Mouse (Mus musculus) liver, embryonic 12.5 days (tissue): ENCODE data around the gene Tbc1d8. TPM values are rescaled to one million over a fixed set of nuclear protein-coding genes. Genes with fewer than 3 reads are reported as not detected.

Experiments
- ATAC-seq: fragments of 200-750 bp; cut with Nextera tagmentation; 2 replicates; pipeline ENCODE4 v1.8.0; 2017; ENCODE audit warnings: moderate number of reproducible peaks, mild to moderate bottlenecking, moderate library complexity
- H3K27ac ChIP-seq: fragments of 300-500 bp; sonication (generic); 2 replicates; pipeline ENCODE4 v1.5.1; 2016; ENCODE audit warnings: mild to moderate bottlenecking
- H3K27me3 ChIP-seq: fragments of 300-500 bp; sonication (generic); replicated peaks from 2 replicates; pipeline ENCODE4 v1.6.1; 2016; ENCODE audit warnings: mild to moderate bottlenecking, moderate library complexity
- H3K36me3 ChIP-seq: fragments of 300-500 bp; sonication (generic); 2 replicates; pipeline ENCODE4 v1.6.1; 2016; ENCODE audit warnings: mild to moderate bottlenecking, moderate library complexity
- H3K4me1 ChIP-seq: fragments of 300-500 bp; sonication (generic); 2 replicates; pipeline ENCODE4 v1.6.1; 2016
- H3K4me2 ChIP-seq: fragments of 300-500 bp; sonication (generic); 2 replicates; pipeline ENCODE4 v1.6.1; 2016; ENCODE audit warnings: mild to moderate bottlenecking, moderate library complexity
- H3K4me3 ChIP-seq: fragments of 300-500 bp; sonication (generic); 2 replicates; pipeline ENCODE4 v1.5.1; 2016; ENCODE audit warnings: mild to moderate bottlenecking, moderate library complexity
- H3K9ac ChIP-seq: fragments of 300-500 bp; sonication (generic); 2 replicates; pipeline ENCODE4 v1.6.1; 2016; ENCODE audit warnings: mild to moderate bottlenecking, moderate library complexity
- H3K9me3 ChIP-seq: fragments of 300-500 bp; sonication (generic); replicated peaks from 2 replicates; pipeline ENCODE4 v1.6.1; 2016; ENCODE audit warnings: mild to moderate bottlenecking, moderate library complexity
- WGBS: fragments of 180-500 bp; shearing (Covaris S2); methylation state at CpG from one replicate; pipeline ENCODE4 v1.1.7; 2016; ENCODE audit not compliant: insufficient replicate concordance; 5-methylcytosine and 5-hydroxymethylcytosine counted together
- polyA plus RNA-seq: library from polyadenylated mRNA; unstranded; fragments of >200 nt; fragmentation: Nextera tagmentation; extraction: Ambion mirVana; gene quantifications from 2 replicates; pipeline ENCODE4 v1.2.1, GENCODE M21; 2016

Gene Tbc1d8
- polyA plus RNA-seq, 1 experiment from 2014 or later = 5.0 TPM

DNA sequence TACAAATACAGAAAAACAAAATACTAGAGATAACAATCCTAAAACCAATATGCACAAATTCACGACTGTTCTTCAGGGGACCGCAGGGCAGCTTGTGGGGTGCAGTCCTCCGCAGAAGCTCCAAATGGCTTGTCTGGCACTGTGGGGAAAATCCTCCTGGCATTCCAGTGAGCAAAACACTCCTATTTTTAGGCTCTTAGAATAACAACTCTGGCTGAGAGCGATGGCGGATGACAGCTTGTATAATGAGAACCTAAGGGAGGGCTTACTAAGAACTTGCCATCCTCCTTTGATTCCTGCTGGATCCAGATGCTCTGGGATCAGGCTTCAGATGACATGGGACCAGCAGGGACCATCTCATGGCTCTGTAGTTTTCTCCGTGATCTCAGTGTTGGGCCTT lies 36.9 kb downstream of the Tbc1d8 start:
- Histone ChIP-seq H3K9me3 (no peaks in the 10 kb centered on the region), H3K27me3 (no peaks in the 10 kb centered on the region), H3K4me2 (no peak overlapping the region), H3K4me1 (peaks cover 77% of the 10 kb centered on the region), H3K36me3 (no peaks in the 10 kb centered on the region), H3K27ac (no peak overlapping the region), H3K4me3 (no peak overlapping the region), H3K9ac (no peak overlapping the region)
- no peak for ATAC-seq
- WGBS = 80% methylated on average over 6 of the region's 6 CpGs

DNA sequence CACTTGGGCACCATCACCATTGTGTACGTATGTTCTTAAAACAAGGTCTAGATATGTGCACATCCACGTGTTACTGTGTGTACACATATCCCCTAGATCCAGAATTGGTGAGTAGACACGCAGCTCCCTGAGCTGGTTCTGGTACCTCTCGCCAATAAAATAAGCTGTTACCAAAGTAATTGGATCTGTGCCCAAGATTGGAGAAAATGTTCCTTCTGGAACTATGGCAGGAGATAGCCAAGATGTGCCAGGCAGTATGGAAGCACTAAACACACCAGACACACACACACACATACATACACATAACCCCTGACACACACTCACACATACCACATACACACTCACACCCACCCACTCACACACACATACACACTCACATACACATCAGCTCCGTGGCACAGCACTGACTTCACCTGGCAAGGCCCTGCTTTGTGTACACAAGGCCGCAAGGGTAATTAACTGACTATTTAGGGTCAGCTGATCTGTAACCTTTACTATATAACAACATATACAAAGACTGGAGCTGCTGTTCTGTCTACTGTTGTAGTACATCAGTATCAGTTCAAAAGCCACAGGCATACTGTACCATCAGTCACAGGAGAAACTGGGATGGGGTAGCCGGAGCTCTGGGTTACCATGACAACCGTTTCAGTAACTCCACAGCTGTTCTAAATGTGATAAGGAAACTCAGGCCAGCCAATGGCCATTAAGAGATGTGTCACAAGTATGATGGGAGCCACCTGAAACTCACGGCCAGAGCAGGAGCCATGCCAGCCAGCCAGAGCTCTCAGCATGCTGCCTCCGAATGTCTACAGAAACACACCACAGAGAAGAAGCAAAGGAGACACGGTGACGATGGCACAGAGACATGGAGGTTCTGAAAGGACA lies 38.6 kb downstream of the Tbc1d8 start:
- 77% methylated on average over 12 of the region's 12 CpGs for WGBS
- peaks cover 65% of the 10 kb centered on the region for H3K4me1 ChIP-seq
- no peaks in the 10 kb centered on the region for H3K36me3 ChIP-seq
- no peak overlapping the region for H3K4me2 ChIP-seq
- no peak for ATAC-seq
- no peaks in the 10 kb centered on the region for H3K9me3 ChIP-seq
- no peak overlapping the region for H3K4me3 ChIP-seq
- no peaks in the 10 kb centered on the region for H3K27me3 ChIP-seq
- 0 out of 2 replicates have a peak overlapping the region, but pooled peaks have one; percentile 21 for H3K27ac ChIP-seq
- H3K9ac ChIP-seq = no peak overlapping the region

DNA sequence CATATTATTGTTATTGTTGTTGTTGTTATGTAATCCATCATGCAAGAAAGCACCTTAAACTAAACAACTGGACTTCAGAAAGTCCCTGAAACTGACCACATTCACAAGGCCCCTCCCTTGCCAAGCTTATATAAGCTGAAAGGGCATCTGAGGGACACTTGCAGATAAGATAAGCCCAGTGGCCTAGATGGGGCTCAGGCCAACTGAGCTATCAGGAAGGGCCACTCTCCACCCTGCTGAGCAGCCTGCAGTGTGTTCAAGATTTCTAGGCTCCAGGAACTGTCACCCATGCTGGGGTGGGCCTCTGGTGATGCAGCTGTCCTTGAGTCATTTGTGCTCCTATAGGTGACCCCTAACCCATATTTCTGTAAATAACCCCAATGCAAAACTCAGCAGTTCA lies 39.9 kb downstream of the Tbc1d8 start:
- peaks cover 57% of the 10 kb centered on the region for H3K4me1 ChIP-seq
- H3K9ac ChIP-seq = no peak overlapping the region
- no peak overlapping the region for H3K4me3 ChIP-seq
- H3K27me3 ChIP-seq = no peaks in the 10 kb centered on the region
- H3K36me3 ChIP-seq = no peaks in the 10 kb centered on the region
- H3K9me3 ChIP-seq = no peaks in the 10 kb centered on the region
- H3K4me2 ChIP-seq = peak overlapping the region; percentile 19; the same call in 1 of the 2 replicates
- H3K27ac ChIP-seq = peak overlapping the region; percentile 49; the same call in 1 of the 2 replicates
- ATAC-seq = peak; percentile 84

DNA sequence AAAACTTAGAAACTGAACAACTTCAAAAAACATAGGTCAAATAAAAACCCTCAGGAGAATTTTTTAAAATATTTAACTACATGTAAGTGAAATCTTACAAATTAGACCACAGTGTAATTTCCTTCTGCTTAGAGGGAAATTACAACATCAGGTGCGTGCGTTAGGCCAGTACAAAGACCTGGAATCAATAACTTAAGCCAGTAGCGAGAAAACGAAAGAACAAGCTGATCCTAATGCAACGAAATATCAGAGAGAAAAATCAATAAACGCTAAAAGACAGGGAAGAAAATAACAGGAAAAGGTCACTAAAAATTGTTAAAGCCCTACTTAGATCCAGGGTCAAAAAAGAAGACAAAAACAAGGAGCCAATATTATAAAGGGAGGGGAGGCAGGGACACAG lies 44.3 kb downstream of the Tbc1d8 start:
- WGBS = 78% methylated on average over 6 of the region's 6 CpGs
- Histone ChIP-seq H3K27ac (no peak overlapping the region), H3K36me3 (no peaks in the 10 kb centered on the region), H3K4me3 (no peak overlapping the region), H3K4me2 (no peak overlapping the region), H3K9me3 (no peaks in the 10 kb centered on the region), H3K9ac (no peak overlapping the region), H3K27me3 (no peaks in the 10 kb centered on the region), H3K4me1 (peaks cover 41% of the 10 kb centered on the region)
- ATAC-seq = no peak

DNA sequence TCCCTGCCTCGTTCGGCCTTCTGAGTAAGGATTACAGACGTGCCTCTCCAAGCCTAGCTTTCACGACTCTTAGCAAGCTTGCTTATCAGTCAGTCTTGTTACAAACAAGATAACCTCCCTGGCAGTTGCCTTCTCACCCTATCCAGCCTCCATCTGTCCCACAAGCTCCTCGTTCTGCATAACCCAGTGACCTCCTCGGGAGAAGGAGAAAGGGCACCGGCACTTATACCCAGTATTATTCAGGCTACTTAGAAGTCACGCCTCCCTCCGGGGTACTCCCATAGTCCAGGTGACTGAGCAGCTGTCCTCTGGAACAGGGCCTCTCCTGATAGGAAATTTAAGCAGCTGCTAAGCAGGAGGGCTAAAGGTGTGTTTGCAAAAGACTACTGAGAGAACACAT lies 48.5 kb downstream of the Tbc1d8 start:
- Histone ChIP-seq H3K9me3 (no peaks in the 10 kb centered on the region), H3K27me3 (no peaks in the 10 kb centered on the region), H3K27ac (peak overlapping the region; percentile 62), H3K4me3 (0 out of 2 replicates have a peak overlapping the region, but pooled peaks have one; percentile 1), H3K4me1 (peaks cover 39% of the 10 kb centered on the region), H3K9ac (peak overlapping the region; percentile 19; the same call in 1 of the 2 replicates), H3K4me2 (peak overlapping the region; percentile 50), H3K36me3 (peaks cover 5% of the 10 kb centered on the region; the same call in 1 of the 2 replicates)
- peak; percentile 86 for ATAC-seq
- WGBS = 13% methylated on average over 9 of the region's 9 CpGs

DNA sequence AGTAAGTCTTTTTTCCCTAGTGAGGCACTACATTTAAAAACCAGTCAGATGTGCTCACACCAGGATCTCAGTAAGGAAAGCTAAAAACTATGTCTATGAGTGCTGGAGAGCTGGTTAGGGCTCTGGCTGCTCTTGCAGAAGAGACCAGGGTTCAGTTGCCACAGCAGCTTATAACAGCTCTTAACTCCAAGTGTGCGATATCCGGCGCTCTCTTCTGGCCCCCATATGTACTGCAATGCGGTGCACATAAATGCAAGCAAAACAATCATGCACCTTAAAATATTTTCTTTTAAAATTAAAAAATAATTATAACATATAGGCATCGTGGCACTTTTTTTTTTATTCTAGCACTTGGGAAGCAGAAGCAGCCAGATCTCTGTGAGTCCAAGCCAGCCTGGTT lies 49.5 kb downstream of the Tbc1d8 start:
- Histone ChIP-seq H3K9ac (no peak overlapping the region), H3K4me2 (no peak overlapping the region), H3K4me3 (no peak overlapping the region), H3K27ac (no peak overlapping the region), H3K27me3 (no peaks in the 10 kb centered on the region), H3K4me1 (peaks cover 38% of the 10 kb centered on the region), H3K36me3 (peaks cover 5% of the 10 kb centered on the region; the same call in 1 of the 2 replicates), H3K9me3 (no peaks in the 10 kb centered on the region)
- 85% methylated on average over 5 of the region's 5 CpGs for WGBS
- no peak for ATAC-seq

DNA sequence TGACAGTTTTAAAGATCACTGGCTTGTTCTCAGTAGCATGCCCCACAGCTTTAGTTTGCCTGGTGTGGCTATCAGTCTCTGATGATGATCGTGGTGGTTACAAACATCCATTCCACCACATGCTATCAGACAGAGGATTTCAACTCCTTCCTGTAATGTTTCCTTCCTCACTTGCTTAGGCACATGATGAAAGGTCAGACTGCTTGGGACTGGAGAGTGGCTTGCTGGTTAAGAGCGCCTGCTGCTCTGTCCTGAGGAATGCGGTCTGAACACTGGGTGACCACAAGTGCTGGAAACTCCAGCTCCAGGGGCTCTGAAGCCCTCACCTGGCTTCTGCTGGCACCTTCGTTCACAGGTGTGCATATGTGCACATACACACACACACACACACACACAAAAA lies 50.3 kb downstream of the Tbc1d8 start:
- no peak overlapping the region for H3K4me3 ChIP-seq
- peaks cover 5% of the 10 kb centered on the region; the same call in 1 of the 2 replicates for H3K36me3 ChIP-seq
- 32% methylated on average over 4 of the region's 4 CpGs for WGBS
- H3K4me2 ChIP-seq = no peak overlapping the region
- no peak for ATAC-seq
- H3K9ac ChIP-seq = no peak overlapping the region
- peaks cover 34% of the 10 kb centered on the region for H3K4me1 ChIP-seq
- H3K27me3 ChIP-seq = no peaks in the 10 kb centered on the region
- no peak overlapping the region for H3K27ac ChIP-seq
- no peaks in the 10 kb centered on the region for H3K9me3 ChIP-seq

DNA sequence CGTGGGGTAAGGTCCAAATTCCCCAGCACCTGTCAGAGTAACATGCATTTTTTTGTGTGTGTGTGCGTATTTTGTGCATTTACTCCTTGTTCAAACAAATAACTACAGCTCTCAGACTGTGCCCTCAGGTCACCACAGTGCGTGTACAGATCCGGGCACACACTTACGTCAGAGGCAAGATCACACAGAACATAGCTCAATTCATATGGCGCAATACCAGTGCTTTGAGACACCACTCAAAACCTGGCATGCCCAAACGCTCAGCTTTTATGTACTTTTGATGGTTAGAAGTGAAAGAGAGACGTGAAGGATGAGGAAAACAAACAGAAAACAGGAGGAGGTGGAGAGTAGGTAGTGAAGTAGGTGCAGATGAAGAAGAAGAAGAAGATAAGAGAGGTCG lies 53.1 kb downstream of the Tbc1d8 start:
- WGBS = 82% methylated on average over 9 of the region's 9 CpGs

DNA sequence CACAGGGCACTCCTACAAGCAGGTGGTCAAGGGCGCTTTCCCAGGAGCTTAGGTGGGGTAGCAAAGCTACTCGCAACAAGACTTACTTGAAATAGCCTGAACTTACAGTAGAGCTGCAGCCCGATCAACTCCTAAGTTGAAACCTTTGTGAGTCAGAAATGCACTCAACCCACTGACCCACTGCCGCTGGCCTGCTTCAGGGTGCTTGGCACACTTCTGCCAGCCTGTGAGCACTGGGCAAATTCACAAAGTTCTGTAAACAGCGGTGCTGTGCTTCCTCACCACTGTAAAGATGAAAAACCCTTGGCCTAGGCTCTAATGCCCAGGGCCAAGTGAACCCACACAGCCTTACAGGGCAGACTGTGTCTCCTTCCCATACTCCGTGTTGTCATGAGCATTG lies 57.6 kb downstream of the Tbc1d8 start:
- H3K27me3 ChIP-seq = no peaks in the 10 kb centered on the region
- H3K36me3 ChIP-seq = peaks cover 5% of the 10 kb centered on the region; the same call in 1 of the 2 replicates
- ATAC-seq = no peak
- no peak overlapping the region for H3K27ac ChIP-seq
- no peaks in the 10 kb centered on the region for H3K9me3 ChIP-seq
- 82% methylated on average over 6 of the region's 6 CpGs for WGBS
- H3K4me3 ChIP-seq = no peak overlapping the region
- no peak overlapping the region for H3K9ac ChIP-seq
- peaks cover 19% of the 10 kb centered on the region for H3K4me1 ChIP-seq
- no peak overlapping the region for H3K4me2 ChIP-seq

More for the DNA sequence above, 53.1 kb downstream of the Tbc1d8 start:
- Histone ChIP-seq H3K9me3 (no peaks in the 10 kb centered on the region), H3K27me3 (no peaks in the 10 kb centered on the region), H3K4me2 (no peak overlapping the region), H3K27ac (no peak overlapping the region), H3K4me3 (no peak overlapping the region), H3K9ac (no peak overlapping the region), H3K36me3 (peaks cover 5% of the 10 kb centered on the region; the same call in 1 of the 2 replicates), H3K4me1 (peaks cover 36% of the 10 kb centered on the region)
- ATAC-seq = no peak

DNA sequence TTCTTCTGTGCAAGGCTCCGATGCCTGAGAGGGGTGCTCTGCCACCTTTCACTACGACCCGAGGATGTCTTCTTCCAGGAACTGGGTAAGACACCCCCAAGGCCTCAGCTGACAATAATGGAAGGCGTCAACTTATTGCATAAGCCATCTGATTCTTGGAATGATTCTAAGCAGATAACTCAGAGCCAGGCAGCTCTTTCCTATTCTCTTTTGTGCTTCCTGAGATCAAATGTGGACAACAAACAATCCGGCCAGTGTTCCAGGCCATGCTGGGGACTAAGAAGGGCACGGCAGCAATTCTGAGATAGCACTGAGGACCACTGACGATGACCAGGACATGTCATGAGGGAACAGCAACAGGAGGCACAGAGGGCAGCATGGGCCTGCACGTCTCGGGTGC lies 59.7 kb downstream of the Tbc1d8 start:
- no peak overlapping the region for H3K27ac ChIP-seq
- no peaks in the 10 kb centered on the region for H3K9me3 ChIP-seq
- H3K4me2 ChIP-seq = no peak overlapping the region
- H3K9ac ChIP-seq = no peak overlapping the region
- H3K27me3 ChIP-seq = no peaks in the 10 kb centered on the region
- WGBS = 72% methylated on average over 9 of the region's 9 CpGs
- H3K4me3 ChIP-seq = no peak overlapping the region
- H3K4me1 ChIP-seq = peaks cover 19% of the 10 kb centered on the region
- H3K36me3 ChIP-seq = peaks cover 6% of the 10 kb centered on the region
- no peak for ATAC-seq

DNA sequence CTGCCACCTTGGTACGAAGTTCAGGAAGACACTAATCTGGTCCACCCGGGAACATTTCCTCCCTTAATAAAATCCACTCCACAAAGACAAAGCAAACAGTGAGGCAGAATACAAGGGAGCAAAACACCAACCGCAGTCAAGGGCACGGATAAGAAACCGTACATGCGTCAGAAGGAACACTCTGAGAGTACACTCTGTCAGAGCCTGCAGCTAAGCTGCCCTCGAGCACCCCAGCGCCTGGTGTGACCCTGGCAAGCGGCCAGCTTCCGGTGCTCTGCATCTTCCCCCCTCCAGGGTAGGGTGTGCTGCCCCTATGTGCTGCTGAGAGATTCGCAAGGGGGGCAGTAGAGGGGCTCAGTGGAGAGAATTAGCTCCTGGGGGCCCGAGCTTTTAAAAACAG lies 60.7 kb downstream of the Tbc1d8 start:
- Histone ChIP-seq H3K4me2 (no peak overlapping the region), H3K36me3 (peaks cover 6% of the 10 kb centered on the region), H3K9ac (no peak overlapping the region), H3K4me1 (peaks cover 22% of the 10 kb centered on the region), H3K27me3 (no peaks in the 10 kb centered on the region), H3K4me3 (no peak overlapping the region), H3K9me3 (no peaks in the 10 kb centered on the region), H3K27ac (no peak overlapping the region)
- no peak for ATAC-seq
- 50% methylated on average over 12 of the region's 12 CpGs for WGBS

DNA sequence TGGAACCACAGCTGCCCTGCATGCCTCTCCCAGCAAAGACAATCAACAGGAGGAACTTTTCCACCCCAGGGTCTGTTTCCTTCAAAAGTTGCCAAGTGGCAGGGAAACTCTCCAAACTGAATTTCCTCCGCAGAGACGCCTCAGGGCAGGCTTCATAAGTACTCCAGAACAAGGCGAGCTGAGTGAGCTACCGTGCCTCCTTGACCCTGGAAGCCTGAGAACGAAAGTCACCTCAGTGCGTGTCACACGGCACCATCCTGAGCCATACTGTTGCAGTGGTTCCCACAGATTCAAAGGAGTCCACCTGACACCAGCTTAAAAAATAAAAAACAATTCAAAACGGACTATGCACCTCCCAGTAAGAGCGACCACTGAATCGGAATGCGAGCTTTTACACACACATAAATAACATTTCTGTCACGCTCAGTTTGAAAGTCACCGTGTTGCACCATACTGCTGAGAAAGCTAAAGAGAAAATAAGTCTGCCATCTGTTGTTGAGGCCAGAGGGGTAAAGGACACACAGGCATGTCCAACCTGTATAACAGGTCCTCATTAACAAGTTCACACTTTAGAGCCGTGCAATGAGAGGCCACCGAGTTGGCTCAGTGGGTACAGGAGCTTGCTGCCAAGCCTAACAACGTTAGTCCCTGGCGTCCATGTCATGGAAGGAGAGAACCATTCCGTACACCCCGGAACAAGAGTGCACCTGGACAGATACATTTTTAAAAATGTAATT lies 68.3 kb downstream of the Tbc1d8 start:
- H3K27ac ChIP-seq = no peak overlapping the region
- H3K9me3 ChIP-seq = no peaks in the 10 kb centered on the region
- H3K36me3 ChIP-seq = peaks cover 6% of the 10 kb centered on the region
- no peaks in the 10 kb centered on the region for H3K27me3 ChIP-seq
- H3K4me3 ChIP-seq = no peak overlapping the region
- no peak for ATAC-seq
- peaks cover 13% of the 10 kb centered on the region for H3K4me1 ChIP-seq
- H3K4me2 ChIP-seq = no peak overlapping the region
- H3K9ac ChIP-seq = no peak overlapping the region
- WGBS = 86% methylated on average over 19 of the region's 19 CpGs
